Mouse (Mus musculus): ENCODE data around the gene Nebl. TPM values are rescaled to one million over a fixed set of nuclear protein-coding genes. Genes with fewer than 3 reads are reported as not detected.

Gene Nebl
- total and polyA plus RNA-seq, 3 experiments = 152 to 335 (median 304) TPM

- H3K27me3 ChIP-seq (ENCODE audit: control insufficient read depth, insufficient read depth, low read length) = no peaks in the 10 kb centered on the region
- intact Hi-C loops (cut with DNase I) = no loop called here
- no peak overlapping the region for H3K4me3 ChIP-seq
Measured at GRCm38 (mm10) chr2:17515686-17516085, 215.6 kb downstream of the Nebl start.

GRCm38 (mm10) chr2:17514765-17515164 lies 216.5 kb downstream of the Nebl start:
- H3K79me2 ChIP-seq (replicated peaks; ENCODE audit: control insufficient read depth, insufficient read depth, low read length) = no peaks in the 10 kb centered on the region
- H3K4me1 ChIP-seq (ENCODE audit: control insufficient read depth, insufficient read depth, low read length) = no peaks in the 10 kb centered on the region
- TF ChIP-seq EP300 (IDR thresholded peaks at IDR 0.05; ENCODE audit: insufficient read depth, low read depth, low read length) (no peak), POLR2A (IDR thresholded peaks at IDR 0.05; ENCODE audit: insufficient read depth, low read depth, low read length) (no peak), CTCF (IDR thresholded peaks at IDR 0.05) (no peak)
- intact Hi-C loops (cut with DNase I) = no loop called here
- no peaks in the 10 kb centered on the region for H3K27me3 ChIP-seq (ENCODE audit: control insufficient read depth, insufficient read depth, low read length)
- DNase-seq = no peak
- 63% methylated on average over 12 of the region's 12 CpGs for WGBS
- no peaks in the 10 kb centered on the region for H3K36me3 ChIP-seq (ENCODE audit: control insufficient read depth, insufficient read depth, low read length)
- H3K4me3 ChIP-seq = no peak overlapping the region
- no peak overlapping the region for H3K9ac ChIP-seq (ENCODE audit: low read depth, low read length)
- H3K27ac ChIP-seq = no peak overlapping the region

More at GRCm38 (mm10) chr2:17515686-17516085, 215.6 kb downstream of the Nebl start:
- H3K4me1 ChIP-seq (ENCODE audit: control insufficient read depth, insufficient read depth, low read length) = no peaks in the 10 kb centered on the region
- TF ChIP-seq EP300 (IDR thresholded peaks at IDR 0.05; ENCODE audit: insufficient read depth, low read depth, low read length) (no peak), CTCF (IDR thresholded peaks at IDR 0.05) (no peak), POLR2A (IDR thresholded peaks at IDR 0.05; ENCODE audit: insufficient read depth, low read depth, low read length) (no peak)
- H3K79me2 ChIP-seq (replicated peaks; ENCODE audit: control insufficient read depth, insufficient read depth, low read length) = no peaks in the 10 kb centered on the region
- no peak for DNase-seq
- H3K9ac ChIP-seq (ENCODE audit: low read depth, low read length) = no peak overlapping the region
- no peak overlapping the region for H3K27ac ChIP-seq
- WGBS = 65% methylated on average over 2 of the region's 2 CpGs
- H3K36me3 ChIP-seq (ENCODE audit: control insufficient read depth, insufficient read depth, low read length) = no peaks in the 10 kb centered on the region

GRCm38 (mm10) chr2:17509942-17510341 lies 221.3 kb downstream of the Nebl start:
- Histone ChIP-seq H3K4me1 (ENCODE audit: control insufficient read depth, insufficient read depth, low read length) (no peaks in the 10 kb centered on the region), H3K79me2 (replicated peaks; ENCODE audit: control insufficient read depth, insufficient read depth, low read length) (no peaks in the 10 kb centered on the region), H3K9ac (ENCODE audit: low read depth, low read length) (no peak overlapping the region), H3K27ac (no peak overlapping the region), H3K4me3 (no peak overlapping the region), H3K36me3 (ENCODE audit: control insufficient read depth, insufficient read depth, low read length) (no peaks in the 10 kb centered on the region), H3K27me3 (ENCODE audit: control insufficient read depth, insufficient read depth, low read length) (no peaks in the 10 kb centered on the region)
- DNase-seq = no peak
- 14% methylated on average over 1 of the region's 1 CpGs for WGBS
- TF ChIP-seq POLR2A (IDR thresholded peaks at IDR 0.05; ENCODE audit: insufficient read depth, low read depth, low read length) = no peak
- intact Hi-C loops (cut with DNase I) = no loop called here

GRCm38 (mm10) chr2:17507362-17507761 lies 223.9 kb downstream of the Nebl start:
- no peaks in the 10 kb centered on the region for H3K27me3 ChIP-seq (ENCODE audit: control insufficient read depth, insufficient read depth, low read length)
- no peak for DNase-seq
- no peaks in the 10 kb centered on the region for H3K4me1 ChIP-seq (ENCODE audit: control insufficient read depth, insufficient read depth, low read length)
- 78% methylated on average over 2 of the region's 2 CpGs for WGBS
- no peaks in the 10 kb centered on the region for H3K36me3 ChIP-seq (ENCODE audit: control insufficient read depth, insufficient read depth, low read length)
- no peak overlapping the region for H3K27ac ChIP-seq
- no peaks in the 10 kb centered on the region for H3K79me2 ChIP-seq (replicated peaks; ENCODE audit: control insufficient read depth, insufficient read depth, low read length)
- no peak overlapping the region for H3K4me3 ChIP-seq
- no peak overlapping the region for H3K9ac ChIP-seq (ENCODE audit: low read depth, low read length)
- TF ChIP-seq CTCF (IDR thresholded peaks at IDR 0.05) (peak; percentile 42), POLR2A (IDR thresholded peaks at IDR 0.05; ENCODE audit: insufficient read depth, low read depth, low read length) (no peak)
- intact Hi-C loops (cut with DNase I) = no loop called here

GRCm38 (mm10) chr2:17504115-17504774 lies 227.0 kb downstream of the Nebl start:
- Histone ChIP-seq H3K36me3 (ENCODE audit: control insufficient read depth, insufficient read depth, low read length) (no peaks in the 10 kb centered on the region), H3K9ac (ENCODE audit: low read depth, low read length) (no peak overlapping the region), H3K4me1 (ENCODE audit: control insufficient read depth, insufficient read depth, low read length) (no peaks in the 10 kb centered on the region), H3K79me2 (replicated peaks; ENCODE audit: control insufficient read depth, insufficient read depth, low read length) (no peaks in the 10 kb centered on the region), H3K27ac (no peak overlapping the region), H3K27me3 (ENCODE audit: control insufficient read depth, insufficient read depth, low read length) (no peaks in the 10 kb centered on the region), H3K4me3 (no peak overlapping the region)
- WGBS = 81% methylated on average over 6 of the region's 6 CpGs
- no peak for DNase-seq
- TF ChIP-seq CTCF (IDR thresholded peaks at IDR 0.05) (no peak), POLR2A (IDR thresholded peaks at IDR 0.05; ENCODE audit: insufficient read depth, low read depth, low read length) (no peak), EP300 (IDR thresholded peaks at IDR 0.05; ENCODE audit: insufficient read depth, low read depth, low read length) (no peak)
- intact Hi-C loops (cut with DNase I) = no loop called here

- intact Hi-C loops (cut with DNase I) = no loop called here
- 92% methylated on average over 3 of the region's 3 CpGs for WGBS
Measured at GRCm38 (mm10) chr2:17501075-17501474, 230.2 kb downstream of the Nebl start.

More at GRCm38 (mm10) chr2:17501075-17501474, 230.2 kb downstream of the Nebl start:
- H3K4me1 ChIP-seq (ENCODE audit: control insufficient read depth, insufficient read depth, low read length) = no peaks in the 10 kb centered on the region
- H3K4me3 ChIP-seq = no peak overlapping the region
- H3K27ac ChIP-seq = no peak overlapping the region
- no peak overlapping the region for H3K9ac ChIP-seq (ENCODE audit: low read depth, low read length)
- no peaks in the 10 kb centered on the region for H3K79me2 ChIP-seq (replicated peaks; ENCODE audit: control insufficient read depth, insufficient read depth, low read length)
- TF ChIP-seq POLR2A (IDR thresholded peaks at IDR 0.05; ENCODE audit: insufficient read depth, low read depth, low read length) = no peak
- TF ChIP-seq EP300 (IDR thresholded peaks at IDR 0.05; ENCODE audit: insufficient read depth, low read depth, low read length) = no peak
- no peak for TF ChIP-seq CTCF (IDR thresholded peaks at IDR 0.05)
- H3K36me3 ChIP-seq (ENCODE audit: control insufficient read depth, insufficient read depth, low read length) = no peaks in the 10 kb centered on the region
- H3K27me3 ChIP-seq (ENCODE audit: control insufficient read depth, insufficient read depth, low read length) = no peaks in the 10 kb centered on the region
- no peak for DNase-seq

All from heart, adult 2 months (tissue).